Comparison of ENCODE assay signal across 19 mouse cellular contexts in genomic region chr10:79896814-79897213, GRCm38 (mm10). TPM values are rescaled to one million over a fixed set of nuclear protein-coding genes. Genes with fewer than 3 reads are reported as not detected.
DNase-seq lines count a peak whose midpoint lies in the region; ATAC-seq and TF ChIP-seq lines count a peak whose summit lies in the region.
"Had no signal": no experiment of that assay in that cellular context is flagged by ENCODE, and none has a peak within 500 bp of the region (broad histone marks: within the 10 kb centered on the region; RNA-seq: fewer than 3 reads in every experiment).

No protein-coding gene starts in this region.

- H3K36me3 ChIP-seq in embryonic facial prominence, embryonic 13.5 days: peaks cover 71% of the 10 kb centered on the region
- H3K36me3 ChIP-seq in embryonic facial prominence, embryonic 10.5 days (replicated peaks): peaks cover 78% of the 10 kb centered on the region
- peaks cover 74% of the 10 kb centered on the region for H3K36me3 ChIP-seq in limb, embryonic 13.5 days
- peaks cover 16% of the 10 kb centered on the region for H3K36me3 ChIP-seq in lung, embryonic 16.5 days (ENCODE audit: control insufficient read depth, insufficient read depth, low read length)
- H3K36me3 ChIP-seq in myocyte (ENCODE audit: control insufficient read depth, insufficient read depth): no peaks in the 10 kb centered on the region
- no peaks in the 10 kb centered on the region for H3K36me3 ChIP-seq in kidney, adult 2 months (ENCODE audit: control insufficient read depth, insufficient read depth, low read length)
- peaks cover 57% of the 10 kb centered on the region for H3K36me3 ChIP-seq in forebrain, embryonic 13.5 days (ENCODE audit: poor library complexity, severe bottlenecking)

- 0 out of 2 replicates have a peak overlapping the region, but pooled peaks have one; percentile 6 for H3K9ac ChIP-seq in embryonic facial prominence, embryonic 13.5 days
- peak overlapping the region; percentile 31; the same call in 1 of the 2 replicates for H3K9ac ChIP-seq in limb, embryonic 13.5 days
- H3K9ac ChIP-seq in lung, embryonic 16.5 days (ENCODE audit: low read length): no peak overlapping the region
- no peak overlapping the region for H3K9ac ChIP-seq in forebrain, embryonic 13.5 days
- H3K9ac ChIP-seq: lung, embryonic 14.5 days had no signal

- H3K27me3 ChIP-seq in embryonic facial prominence, embryonic 13.5 days: no peaks in the 10 kb centered on the region
- peaks cover 46% of the 10 kb centered on the region for H3K27me3 ChIP-seq in embryonic facial prominence, embryonic 10.5 days (replicated peaks; ENCODE audit: low read depth, poor library complexity, severe bottlenecking)
- H3K27me3 ChIP-seq in limb, embryonic 13.5 days: no peaks in the 10 kb centered on the region
- no peaks in the 10 kb centered on the region for H3K27me3 ChIP-seq in lung, embryonic 16.5 days (ENCODE audit: control insufficient read depth, insufficient read depth, low read depth, low read length)
- no peaks in the 10 kb centered on the region for H3K27me3 ChIP-seq in myocyte (ENCODE audit: control insufficient read depth, insufficient read depth, insufficient read length)
- H3K27me3 ChIP-seq in kidney, adult 2 months (replicated peaks; ENCODE audit: control insufficient read depth, insufficient read depth, low read length): no peaks in the 10 kb centered on the region
- H3K27me3 ChIP-seq in forebrain, embryonic 13.5 days: peaks cover 13% of the 10 kb centered on the region; the same call in 1 of the 2 replicates

- ATAC-seq in embryonic facial prominence, embryonic 13.5 days (ENCODE audit: insufficient number of reproducible peaks, insufficient read depth, low FRiP score, low TSS enrichment, low read depth): no peak
- ATAC-seq in limb, embryonic 13.5 days (ENCODE audit: low FRiP score, low read depth): no peak
- peak; percentile 44 for ATAC-seq in lung, embryonic 16.5 days (ENCODE audit: low read depth)
- no peak for ATAC-seq in forebrain, embryonic 13.5 days

- no peak overlapping the region for H3ac ChIP-seq in myocyte (ENCODE audit: control insufficient read depth, insufficient read length)

- TF ChIP-seq CTCF in kidney, adult 2 months (conservative IDR thresholded peaks at IDR 0.05; ENCODE audit: insufficient read depth, insufficient read length, low read depth, low read length): no peak

- H3K4me2 ChIP-seq in embryonic facial prominence, embryonic 13.5 days: no peak overlapping the region
- H3K4me2 ChIP-seq in limb, embryonic 13.5 days (replicated peaks): no peak overlapping the region
- H3K4me2 ChIP-seq in lung, embryonic 16.5 days (ENCODE audit: low read depth, low read length): no peak overlapping the region
- no peak overlapping the region for H3K4me2 ChIP-seq in myocyte (ENCODE audit: low read depth)
- no peak overlapping the region for H3K4me2 ChIP-seq in forebrain, embryonic 13.5 days
- H3K4me2 ChIP-seq: lung, embryonic 14.5 days; midbrain, embryonic 11.5 days had no signal

- DNase-seq in embryonic facial prominence, embryonic 10.5 days (ENCODE audit: low spot score): no peak
- DNase-seq in kidney, adult 2 months: no peak
- no peak for DNase-seq in ovary, postnatal 10 days (ENCODE audit: low spot score)
- DNase-seq: cerebellum, adult 9-11 months; heart, adult 18-20 months; lung, embryonic 14.5 days; thymus, postnatal 14 days had no signal

- 84% methylated on average over 13 of the region's 13 CpGs for WGBS in embryonic facial prominence, embryonic 13.5 days
- WGBS in embryonic facial prominence, embryonic 10.5 days: 86% methylated on average over 13 of the region's 13 CpGs
- 85% methylated on average over 13 of the region's 13 CpGs for WGBS in limb, embryonic 13.5 days
- 68% methylated on average over 13 of the region's 13 CpGs for WGBS in lung, embryonic 16.5 days
- WGBS in kidney, adult 2 months: 78% methylated on average over 13 of the region's 13 CpGs
- WGBS in forebrain, embryonic 13.5 days: 90% methylated on average over 13 of the region's 13 CpGs

- no peak for TF ChIP-seq POLR2A in myocyte (IDR thresholded peaks at IDR 0.05; ENCODE audit: insufficient read length, low read depth)
- TF ChIP-seq POLR2A in kidney, adult 2 months (IDR thresholded peaks at IDR 0.05; ENCODE audit: low read depth, low read length): no peak

- H3K27ac ChIP-seq in embryonic facial prominence, embryonic 13.5 days: no peak overlapping the region
- H3K27ac ChIP-seq in embryonic facial prominence, embryonic 10.5 days (replicated peaks): no peak overlapping the region
- no peak overlapping the region for H3K27ac ChIP-seq in limb, embryonic 13.5 days
- H3K27ac ChIP-seq in lung, embryonic 16.5 days (ENCODE audit: low read length): no peak overlapping the region
- H3K27ac ChIP-seq in kidney, adult 2 months (ENCODE audit: insufficient read depth, low read depth, low read length): no peak overlapping the region
- no peak overlapping the region for H3K27ac ChIP-seq in forebrain, embryonic 13.5 days
- H3K27ac ChIP-seq: stomach, postnatal 0 days had no signal

- 0 out of 2 replicates have a peak, but pooled peaks cover 2% of the 10 kb centered on the region for H3K4me1 ChIP-seq in embryonic facial prominence, embryonic 13.5 days
- peaks cover 34% of the 10 kb centered on the region for H3K4me1 ChIP-seq in embryonic facial prominence, embryonic 10.5 days
- no peaks in the 10 kb centered on the region for H3K4me1 ChIP-seq in limb, embryonic 13.5 days
- peaks cover 9% of the 10 kb centered on the region; the same call in 1 of the 2 replicates for H3K4me1 ChIP-seq in lung, embryonic 16.5 days (replicated peaks; ENCODE audit: control insufficient read depth, insufficient read depth, low read length)
- no peaks in the 10 kb centered on the region for H3K4me1 ChIP-seq in kidney, adult 2 months (ENCODE audit: control insufficient read depth, insufficient read depth, low read length)
- peaks cover 14% of the 10 kb centered on the region for H3K4me1 ChIP-seq in forebrain, embryonic 13.5 days

- H3K79me2 ChIP-seq in myocyte (ENCODE audit: control insufficient read depth, insufficient read depth): no peaks in the 10 kb centered on the region

- H3K4me3 ChIP-seq in embryonic facial prominence, embryonic 13.5 days: no peak overlapping the region
- H3K4me3 ChIP-seq in embryonic facial prominence, embryonic 10.5 days: no peak overlapping the region
- no peak overlapping the region for H3K4me3 ChIP-seq in limb, embryonic 13.5 days
- no peak overlapping the region for H3K4me3 ChIP-seq in lung, embryonic 16.5 days (ENCODE audit: low read length)
- H3K4me3 ChIP-seq in myocyte: no peak overlapping the region
- H3K4me3 ChIP-seq in kidney, adult 2 months (ENCODE audit: insufficient read depth, low read depth, low read length): no peak overlapping the region
- no peak overlapping the region for H3K4me3 ChIP-seq in forebrain, embryonic 13.5 days

- H3K9me3 ChIP-seq in embryonic facial prominence, embryonic 13.5 days: no peaks in the 10 kb centered on the region
- H3K9me3 ChIP-seq in embryonic facial prominence, embryonic 10.5 days: no peaks in the 10 kb centered on the region
- H3K9me3 ChIP-seq in limb, embryonic 13.5 days: no peaks in the 10 kb centered on the region
- no peaks in the 10 kb centered on the region for H3K9me3 ChIP-seq in lung, embryonic 16.5 days (ENCODE audit: control insufficient read depth, low read length)
- no peaks in the 10 kb centered on the region for H3K9me3 ChIP-seq in forebrain, embryonic 13.5 days (replicated peaks)

RNA-seq across cellular contexts. Expression of gene Cfd, which starts 6.2 kb away (rescaled TPM):
- not detected in 2 replicates for polyA plus RNA-seq in embryonic facial prominence, embryonic 13.5 days (2015; fragmentation: Nextera tagmentation; extraction: Ambion mirVana)
- polyA plus RNA-seq in embryonic facial prominence, embryonic 10.5 days (2016; fragmentation: Nextera tagmentation; extraction: Ambion mirVana): not detected in 2 replicates
- not detected in 2 replicates for polyA plus RNA-seq in limb, embryonic 13.5 days (2015; fragmentation: Nextera tagmentation; extraction: Ambion mirVana)
- not detected in 2 replicates for polyA plus RNA-seq in lung, embryonic 16.5 days (2015; fragmentation: Nextera tagmentation; extraction: Ambion mirVana)
- polyA plus RNA-seq in myocyte (2012; fragmentation: generic; extraction: Trizol): not detected
- 1,335 and 2,389 TPM in 2 replicates for polyA plus RNA-seq in kidney, adult 2 months (2012; rRNA removed)
- not detected in 2 replicates for polyA plus RNA-seq in forebrain, embryonic 13.5 days (2015; fragmentation: Nextera tagmentation; extraction: Ambion mirVana)
- polyA plus RNA-seq: activated CD4-positive, CD25-positive, alpha-beta regulatory T cell, adult 4 months; forebrain, embryonic 11.5 days; heart, embryonic 14.5 days; kidney, embryonic 16.5 days; lung, embryonic 14.5 days; midbrain, embryonic 11.5 days; neural tube, embryonic 14.5 days; stomach, postnatal 0 days had no signal

RNA-seq across cellular contexts. Expression of gene Elane, which starts 10.8 kb away (rescaled TPM):
- 1.9 TPM in 1 of 2 replicates, not detected in the other for polyA plus RNA-seq in embryonic facial prominence, embryonic 13.5 days (2015; fragmentation: Nextera tagmentation; extraction: Ambion mirVana)
- 0.20 TPM in 1 of 2 replicates, not detected in the other for polyA plus RNA-seq in embryonic facial prominence, embryonic 10.5 days (2016; fragmentation: Nextera tagmentation; extraction: Ambion mirVana)
- 0.29 and 0.86 TPM in 2 replicates for polyA plus RNA-seq in limb, embryonic 13.5 days (2015; fragmentation: Nextera tagmentation; extraction: Ambion mirVana)
- polyA plus RNA-seq in lung, embryonic 16.5 days (2015; fragmentation: Nextera tagmentation; extraction: Ambion mirVana): 0.26 and 1.2 TPM in 2 replicates
- polyA plus RNA-seq in myocyte (2012; fragmentation: generic; extraction: Trizol): not detected
- 0.10 TPM in 1 of 2 replicates, not detected in the other for polyA plus RNA-seq in kidney, adult 2 months (2012; rRNA removed)
- 0.24 TPM in 1 of 2 replicates, not detected in the other for polyA plus RNA-seq in forebrain, embryonic 13.5 days (2015; fragmentation: Nextera tagmentation; extraction: Ambion mirVana)
- polyA plus RNA-seq: activated CD4-positive, CD25-positive, alpha-beta regulatory T cell, adult 4 months; forebrain, embryonic 11.5 days; neural tube, embryonic 14.5 days had no signal

RNA-seq across cellular contexts. Expression of gene Med16, which starts 11.9 kb away (rescaled TPM):
- 47.6 and 49.3 TPM in 2 replicates for polyA plus RNA-seq in embryonic facial prominence, embryonic 13.5 days (2015; fragmentation: Nextera tagmentation; extraction: Ambion mirVana)
- polyA plus RNA-seq in embryonic facial prominence, embryonic 10.5 days (2016; fragmentation: Nextera tagmentation; extraction: Ambion mirVana): 63.6 and 68.1 TPM in 2 replicates
- polyA plus RNA-seq in limb, embryonic 13.5 days (2015; fragmentation: Nextera tagmentation; extraction: Ambion mirVana): 44.9 and 46.8 TPM in 2 replicates
- polyA plus RNA-seq in lung, embryonic 16.5 days (2015; fragmentation: Nextera tagmentation; extraction: Ambion mirVana): 48.3 and 51.2 TPM in 2 replicates
- polyA plus RNA-seq in myocyte (2012; fragmentation: generic; extraction: Trizol): 31.4 TPM
- 57.1 and 75.4 TPM in 2 replicates for polyA plus RNA-seq in kidney, adult 2 months (2012; rRNA removed)
- 49.0 and 59.0 TPM in 2 replicates for polyA plus RNA-seq in forebrain, embryonic 13.5 days (2015; fragmentation: Nextera tagmentation; extraction: Ambion mirVana)

RNA-seq across cellular contexts. Expression of gene Gm26602, which starts 13.8 kb away (rescaled TPM):
- polyA plus RNA-seq in embryonic facial prominence, embryonic 13.5 days (2015; fragmentation: Nextera tagmentation; extraction: Ambion mirVana): 8.1 and 29.9 TPM in 2 replicates
- 3.4 TPM in 1 of 2 replicates, not detected in the other for polyA plus RNA-seq in embryonic facial prominence, embryonic 10.5 days (2016; fragmentation: Nextera tagmentation; extraction: Ambion mirVana)
- 20.3 TPM in 1 of 2 replicates, not detected in the other for polyA plus RNA-seq in limb, embryonic 13.5 days (2015; fragmentation: Nextera tagmentation; extraction: Ambion mirVana)
- polyA plus RNA-seq in lung, embryonic 16.5 days (2015; fragmentation: Nextera tagmentation; extraction: Ambion mirVana): 12.8 TPM in 1 of 2 replicates, not detected in the other
- not detected for polyA plus RNA-seq in myocyte (2012; fragmentation: generic; extraction: Trizol)
- not detected in 2 replicates for polyA plus RNA-seq in kidney, adult 2 months (2012; rRNA removed)
- polyA plus RNA-seq in forebrain, embryonic 13.5 days (2015; fragmentation: Nextera tagmentation; extraction: Ambion mirVana): 33.6 TPM in 1 of 2 replicates, not detected in the other
- polyA plus RNA-seq: activated CD4-positive, CD25-positive, alpha-beta regulatory T cell, adult 4 months; heart, embryonic 14.5 days; kidney, embryonic 16.5 days had no signal

RNA-seq across cellular contexts. Expression of gene Kiss1r, which starts 20.0 kb away (rescaled TPM):
- polyA plus RNA-seq in embryonic facial prominence, embryonic 13.5 days (2015; fragmentation: Nextera tagmentation; extraction: Ambion mirVana): 0.98 and 1.3 TPM in 2 replicates
- 0.33 and 0.37 TPM in 2 replicates for polyA plus RNA-seq in embryonic facial prominence, embryonic 10.5 days (2016; fragmentation: Nextera tagmentation; extraction: Ambion mirVana)
- polyA plus RNA-seq in limb, embryonic 13.5 days (2015; fragmentation: Nextera tagmentation; extraction: Ambion mirVana): 0.94 and 1.0 TPM in 2 replicates
- polyA plus RNA-seq in lung, embryonic 16.5 days (2015; fragmentation: Nextera tagmentation; extraction: Ambion mirVana): 1.0 and 1.1 TPM in 2 replicates
- 0.59 TPM for polyA plus RNA-seq in myocyte (2012; fragmentation: generic; extraction: Trizol)
- 5.6 and 9.2 TPM in 2 replicates for polyA plus RNA-seq in kidney, adult 2 months (2012; rRNA removed)
- 1.0 and 1.3 TPM in 2 replicates for polyA plus RNA-seq in forebrain, embryonic 13.5 days (2015; fragmentation: Nextera tagmentation; extraction: Ambion mirVana)

Comparison
In these comparisons a context has a peak if more than half of its experiments do, and no peak if none do; other contexts are left out.
1. H3K9ac ChIP-seq: peak in embryonic facial prominence, embryonic 13.5 days (single experiment) and limb, embryonic 13.5 days (single experiment); none in lung, embryonic 16.5 days (single experiment) and forebrain, embryonic 13.5 days (single experiment).
2. RNA of gene Cfd, which starts 6.2 kb away (polyA plus RNA-seq): 1,335 to 2,389 TPM in kidney, adult 2 months; not detected in embryonic facial prominence, embryonic 13.5 days, not detected in forebrain, embryonic 13.5 days, not detected in embryonic facial prominence, embryonic 10.5 days, not detected in limb, embryonic 13.5 days, not detected in lung, embryonic 16.5 days and not detected in myocyte (single experiment); every median in the first group is over 1,000 times any median in the second.